Mouse (Mus musculus): ENCODE results near the gene Ctps.

DNA sequence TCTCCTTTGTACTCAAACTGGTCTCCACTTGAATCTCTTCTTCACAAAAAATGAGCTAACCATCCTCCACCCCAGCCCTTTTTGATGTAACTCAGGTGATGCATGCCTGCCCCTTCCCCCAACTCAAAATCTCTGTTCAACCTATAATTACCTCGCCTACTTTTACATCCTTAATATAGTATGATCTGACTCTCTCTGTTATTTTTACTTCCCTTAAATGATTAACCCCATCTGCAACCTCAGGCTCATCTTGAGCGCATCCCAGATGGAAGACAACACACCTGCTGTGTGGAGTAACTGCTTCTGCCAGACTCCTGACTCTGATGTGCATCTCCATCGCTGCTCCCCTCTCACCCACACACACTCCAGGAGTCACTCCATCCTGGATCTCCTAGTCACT, 32.6 kb upstream of the Ctps start:
- TF ChIP-seq CTCF (IDR thresholded peaks at IDR 0.05; ENCODE audit: low read depth, low read length) (no peak), EP300 (IDR thresholded peaks at IDR 0.05; ENCODE audit: insufficient read depth, low read depth, low read length) (no peak), POLR2A (IDR thresholded peaks at IDR 0.05; ENCODE audit: insufficient read depth, low read length) (no peak)

Data from ES-Bruce4 (cell line).